Mouse (Mus musculus): Measurements from ENCODE around the gene Fis1.

GRCm38 (mm10) chr5:136962966-136963540 lies 10.0 kb downstream of the Fis1 start:
- no peak for TF ChIP-seq MYOG (IDR thresholded peaks at IDR 0.05; ENCODE audit: control insufficient read depth in 1 of 3, insufficient read depth in 1 of 3, insufficient read length in 2 of 3, low read depth in 2 of 3)
- no peak for TF ChIP-seq USF1 (IDR thresholded peaks at IDR 0.05; ENCODE audit: low read depth)
- TF ChIP-seq POLR2A (IDR thresholded peaks at IDR 0.05; ENCODE audit: insufficient read length, low read depth): no peak
- no peak for TF ChIP-seq MYOD1 (IDR thresholded peaks at IDR 0.05; ENCODE audit: control insufficient read depth in 1 of 3, insufficient read length in 2 of 3, low read depth in 2 of 3)
- no peak for TF ChIP-seq CEBPB (IDR thresholded peaks at IDR 0.05; ENCODE audit: insufficient read depth, poor library complexity, severe bottlenecking)
- no peak for TF ChIP-seq MAX (IDR thresholded peaks at IDR 0.05; ENCODE audit: low read depth)
- no peak for TF ChIP-seq E2F4 (IDR thresholded peaks at IDR 0.05; ENCODE audit: insufficient read depth)
- no peak for TF ChIP-seq TCF12 (IDR thresholded peaks at IDR 0.05; ENCODE audit: insufficient read depth, poor library complexity, severe bottlenecking)
- TF ChIP-seq POLR2AphosphoS2 (IDR thresholded peaks at IDR 0.05; ENCODE audit: insufficient read length, low read depth): no peak
- no peak for TF ChIP-seq SRF (IDR thresholded peaks at IDR 0.05; ENCODE audit: control insufficient read depth, insufficient read length, low read depth)
- TF ChIP-seq TCF3 (IDR thresholded peaks at IDR 0.05; ENCODE audit: insufficient read length, low read depth): no peak
- no peak for TF ChIP-seq REST (IDR thresholded peaks at IDR 0.05; ENCODE audit: insufficient read depth, insufficient read length)
